Mouse (Mus musculus) T-helper 17 cell (primary cell): Measurements from ENCODE around the gene Csde1.

Source experiments
- in situ Hi-C, 2 experiments: fragments of 300-600 bp; cut with MboI, MseI; formaldehyde crosslinking; loops; 1 replicate in 1 of 2; 2 replicates in 1 of 2; pipeline ENCODE4 v1.15.1; 2025; ENCODE audit warnings: high pct_unique_total_duplicates in 2 of 2

Csde1 gene

DNA sequence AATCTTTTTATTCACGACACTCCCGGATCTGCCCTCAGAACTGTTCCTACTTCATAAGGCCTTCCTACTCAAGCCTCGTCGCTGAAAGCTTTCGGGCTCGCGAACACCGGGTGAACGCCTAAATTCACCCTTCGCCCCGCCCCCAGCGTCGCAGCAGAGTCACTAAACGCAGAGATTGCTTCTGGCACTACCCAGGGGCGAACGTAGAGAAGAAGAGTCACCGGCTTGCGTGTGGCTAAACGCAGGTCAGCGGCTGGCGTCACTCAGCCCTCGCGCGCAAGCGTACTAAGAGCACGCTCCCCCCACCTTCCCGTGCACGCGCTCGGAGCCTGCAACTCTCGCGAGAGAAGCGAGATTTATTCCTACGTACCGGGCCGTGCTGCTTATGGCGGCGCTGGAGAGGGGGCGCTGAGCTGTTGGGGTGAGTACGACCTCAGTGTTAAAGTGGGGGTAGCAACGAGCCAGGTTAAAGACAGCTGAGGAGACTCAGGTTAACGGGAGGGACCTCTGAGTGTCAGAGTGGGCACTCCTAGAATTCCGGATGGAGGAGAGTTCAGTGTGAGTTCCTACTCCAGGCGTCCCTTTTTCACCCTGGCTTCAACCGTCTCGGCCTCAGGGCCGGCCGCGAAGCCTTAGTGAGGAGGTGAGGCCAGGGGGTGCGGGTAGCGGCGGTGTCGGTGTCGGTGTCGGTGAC lies at the start of gene Csde1:
TSS of gene Csde1 (plus strand) at position 178 of the 694 bp plus-strand sequence.
- in situ Hi-C loops: loop anchor here in 1 of 2 experiments (10.0 kb wide), 1 partner anchor 154 kb away; the partner anchor contains the start of gene Bcas2

DNA sequence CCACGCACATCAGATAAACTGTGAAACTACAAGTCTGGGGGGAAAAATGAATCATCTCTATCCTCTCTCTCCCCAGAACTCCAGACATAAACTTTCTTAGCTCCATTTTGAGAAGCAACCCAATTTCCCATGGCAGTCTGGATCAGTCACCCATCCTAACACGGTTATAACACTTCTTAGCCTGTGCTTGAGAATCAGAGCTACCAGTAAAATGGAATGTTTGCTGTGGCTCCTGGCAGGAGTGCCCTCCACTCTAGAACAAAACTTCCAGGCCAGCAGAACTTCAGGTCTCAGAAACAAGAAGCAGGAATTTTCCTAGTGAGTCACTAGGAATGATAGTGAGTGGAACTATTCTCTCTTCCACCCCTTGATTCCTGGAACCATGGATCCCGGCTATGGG lies 49.7 kb upstream of the Csde1 start:
- in situ Hi-C loops: no loop called here

DNA sequence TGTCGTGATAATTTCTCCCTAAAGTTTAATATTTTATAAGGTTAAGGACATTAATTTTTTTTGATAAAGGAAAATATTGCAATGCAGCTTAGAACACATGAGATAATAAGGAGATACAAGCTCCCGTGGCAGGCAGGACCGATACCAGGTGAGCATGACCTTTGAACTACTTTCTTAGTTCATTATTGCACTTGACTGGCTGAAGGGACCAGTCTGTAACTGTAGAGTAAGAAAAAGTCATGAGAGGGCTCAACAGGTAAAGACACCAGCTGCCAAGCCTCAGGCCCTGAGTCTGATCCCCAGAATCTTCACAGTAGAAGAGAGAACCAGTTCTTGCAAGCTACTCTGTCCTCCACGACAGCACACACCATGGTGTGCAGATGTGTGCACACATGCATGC lies 43.3 kb upstream of the Csde1 start:
- in situ Hi-C loops: no loop called here

DNA sequence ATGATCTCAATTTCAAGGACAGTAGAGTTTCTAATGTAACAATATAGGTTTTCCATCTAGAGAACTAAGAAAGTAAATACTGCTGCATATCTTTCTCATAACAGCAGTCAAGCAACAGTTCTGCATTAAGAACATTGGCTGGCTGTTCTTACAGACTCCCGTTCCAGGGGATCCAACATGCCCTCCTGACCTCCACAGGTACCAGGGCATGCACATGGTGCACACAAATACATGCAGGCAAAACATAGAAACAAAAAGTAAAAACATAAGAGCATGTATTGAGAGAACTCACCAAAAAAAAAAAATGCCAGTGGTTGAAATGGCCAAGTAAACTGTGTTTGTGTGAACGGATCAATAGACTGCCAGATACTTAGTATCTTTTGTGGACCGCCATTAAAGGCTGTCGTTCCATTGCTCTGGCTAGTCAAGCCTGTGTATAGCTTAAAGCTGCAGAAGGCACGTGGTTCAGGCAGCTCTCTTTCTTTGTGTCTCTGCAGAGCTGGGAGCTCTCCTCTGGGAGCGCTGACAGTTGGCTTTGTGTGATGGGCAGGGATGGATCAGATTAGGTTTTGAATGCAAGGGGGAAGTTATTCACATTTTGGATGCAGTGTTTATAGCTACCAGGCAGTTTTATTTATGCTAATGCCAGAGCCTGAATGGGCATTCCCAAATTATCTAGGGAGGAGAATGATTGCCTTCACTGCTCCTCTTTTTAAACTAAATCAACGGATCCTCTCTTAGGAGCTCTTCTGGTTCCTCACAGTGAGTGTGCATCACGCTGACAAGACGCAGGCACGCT lies 40.5 kb upstream of the Csde1 start:
- in situ Hi-C loops: no loop called here

- in situ Hi-C loops: no loop called here
Measured at GRCm38 (mm10) chr3:102980349-102980736, 39.9 kb upstream of the Csde1 start.

GRCm38 (mm10) chr3:102991041-102991440 lies 29.2 kb upstream of the Csde1 start:
- in situ Hi-C loops: loop anchor here in 1 of 2 experiments (10.0 kb wide), 1 partner anchor 286 kb away; no protein-coding TSS in a partner anchor

DNA sequence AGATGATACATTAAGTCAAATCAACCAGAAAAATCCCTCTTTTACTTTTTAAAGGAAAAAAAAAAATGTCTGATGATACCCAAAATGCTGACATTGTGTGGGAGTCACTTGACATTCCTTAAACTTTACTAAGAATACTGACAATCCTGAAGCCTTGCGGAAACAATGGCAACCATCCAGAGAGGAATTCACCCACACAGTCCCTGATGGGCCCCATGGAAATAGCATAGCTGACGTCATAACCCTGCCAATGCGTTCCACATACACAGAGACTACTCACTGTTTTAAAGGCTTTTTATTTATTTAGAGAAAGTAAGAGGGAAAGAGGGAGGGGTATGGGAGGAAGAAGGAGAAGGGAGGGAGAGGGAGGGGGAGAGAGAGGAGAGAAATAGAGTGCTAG lies 27.3 kb upstream of the Csde1 start:
- in situ Hi-C loops: loop anchor here in 1 of 2 experiments (10.0 kb wide), 1 partner anchor 288 kb away; no protein-coding TSS in a partner anchor

DNA sequence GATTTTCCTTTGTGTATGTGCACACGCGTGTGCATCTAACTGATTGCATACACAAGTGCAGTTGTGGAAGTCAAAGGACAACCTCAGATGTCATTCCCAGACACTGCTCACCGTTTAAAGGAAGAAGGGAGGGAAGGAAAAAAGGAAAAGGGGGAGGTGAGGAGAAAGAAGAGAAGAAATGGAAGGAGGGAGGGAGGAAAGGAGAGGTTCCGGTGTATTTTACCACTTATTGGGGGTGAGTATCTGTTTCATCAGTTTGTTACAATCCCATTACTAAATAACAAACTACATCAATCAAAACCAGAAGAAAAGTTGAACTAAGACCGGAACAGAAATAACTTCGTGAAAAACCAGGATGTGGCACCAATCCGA lies 25.0 kb upstream of the Csde1 start:
- in situ Hi-C loops: loop anchor here in 1 of 2 experiments (10.0 kb wide), 1 partner anchor 290 kb away; no protein-coding TSS in a partner anchor

GRCm38 (mm10) chr3:102995605-102996321 lies 24.5 kb upstream of the Csde1 start, which contains the start of gene Sike1:
Gene Sike1, plus strand, starts transcription at chr3:102995708.
- in situ Hi-C loops: loop anchor here in 1 of 2 experiments (10.0 kb wide), 1 partner anchor 291 kb away; no protein-coding TSS in a partner anchor

DNA sequence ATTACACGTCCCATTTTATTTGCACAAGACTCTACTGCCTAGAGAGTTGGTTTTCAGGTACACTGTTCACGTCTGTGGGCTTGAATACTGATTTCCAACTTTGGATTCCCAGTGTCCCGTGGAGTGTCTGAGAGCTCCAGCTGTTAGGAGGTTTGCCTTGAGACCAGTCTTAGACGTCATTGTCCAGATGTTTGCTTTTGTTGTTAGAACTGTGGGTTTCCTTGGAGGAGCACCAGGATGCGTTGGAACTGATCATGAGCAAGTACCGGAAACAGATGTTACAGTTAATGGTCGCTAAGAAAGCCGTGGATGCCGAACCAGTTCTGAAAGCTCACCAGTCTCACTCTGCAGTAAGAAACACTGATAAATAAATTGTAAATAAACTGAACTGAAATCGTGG lies 23.2 kb upstream of the Csde1 start:
- in situ Hi-C loops: loop anchor here in 1 of 2 experiments (10.0 kb wide), 1 partner anchor 292 kb away; no protein-coding TSS in a partner anchor

DNA sequence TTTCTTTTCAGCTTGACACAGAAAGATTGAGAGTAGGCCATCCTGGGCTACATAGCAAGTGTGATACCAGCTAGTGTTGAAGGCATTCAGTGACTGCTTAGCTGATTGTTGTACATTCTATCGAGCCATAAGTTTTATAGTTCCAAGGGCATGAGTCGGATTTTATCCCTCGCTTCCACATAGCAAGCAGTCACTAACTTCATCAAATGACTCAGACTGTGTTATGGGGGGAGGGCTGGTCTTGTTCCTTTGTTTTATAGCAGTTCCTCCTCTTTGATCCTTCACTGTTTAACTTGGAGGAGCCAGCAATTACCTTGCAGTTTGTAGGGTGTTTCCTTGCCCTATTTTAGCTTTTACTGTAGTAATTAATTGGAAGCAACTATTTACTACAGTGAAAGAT lies 22.6 kb upstream of the Csde1 start:
- in situ Hi-C loops: loop anchor here in 1 of 2 experiments (10.0 kb wide), 1 partner anchor 293 kb away; no protein-coding TSS in a partner anchor

DNA sequence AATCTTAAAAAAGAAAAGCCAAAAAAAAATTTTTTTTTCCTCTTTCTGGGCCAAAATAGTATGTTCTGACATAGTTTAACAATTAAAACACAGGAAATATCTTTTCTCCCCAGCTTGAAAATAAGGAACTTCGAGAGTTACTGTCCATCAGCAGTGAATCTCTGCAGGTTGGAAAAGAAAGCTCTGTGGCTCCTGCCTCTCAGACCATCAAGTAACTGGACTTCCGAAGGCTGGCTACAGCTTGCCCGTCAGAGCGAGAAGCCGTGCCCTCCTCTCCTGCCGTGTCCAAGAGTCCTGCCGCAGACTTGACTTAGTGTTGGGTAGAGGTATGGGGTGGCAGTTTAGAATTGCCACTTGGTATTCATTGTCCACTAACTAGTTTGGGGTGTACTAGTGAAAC lies 18.6 kb upstream of the Csde1 start:
- in situ Hi-C loops: no loop called here

DNA sequence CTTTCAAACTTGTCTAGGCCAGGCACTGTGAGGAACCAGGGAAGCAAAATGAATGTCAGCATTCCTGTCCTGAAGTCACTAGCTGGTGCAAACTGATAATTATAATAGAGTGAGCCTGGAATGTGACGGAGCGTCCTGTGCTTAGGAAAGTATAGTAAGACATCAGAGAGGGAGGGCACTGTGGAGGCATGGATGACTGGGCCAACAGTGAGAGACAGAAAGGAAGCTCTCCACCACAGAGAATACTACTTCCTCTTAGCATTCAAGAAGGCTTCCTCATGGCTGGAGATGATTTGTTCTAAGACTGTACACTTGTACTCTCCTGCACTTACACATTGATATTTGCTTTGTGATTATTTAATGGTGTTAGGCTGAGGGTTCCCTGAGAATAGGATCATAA lies 2.9 kb upstream of the Csde1 start:
- in situ Hi-C loops: loop anchor here in 1 of 2 experiments (10.0 kb wide), 1 partner anchor 303 kb away; no protein-coding TSS in a partner anchor

GRCm38 (mm10) chr3:103019462-103019861 lies 764 bp upstream of the Csde1 start:
- in situ Hi-C loops: loop anchor here in 1 of 2 experiments (10.0 kb wide), 1 partner anchor 305 kb away; no protein-coding TSS in a partner anchor

DNA sequence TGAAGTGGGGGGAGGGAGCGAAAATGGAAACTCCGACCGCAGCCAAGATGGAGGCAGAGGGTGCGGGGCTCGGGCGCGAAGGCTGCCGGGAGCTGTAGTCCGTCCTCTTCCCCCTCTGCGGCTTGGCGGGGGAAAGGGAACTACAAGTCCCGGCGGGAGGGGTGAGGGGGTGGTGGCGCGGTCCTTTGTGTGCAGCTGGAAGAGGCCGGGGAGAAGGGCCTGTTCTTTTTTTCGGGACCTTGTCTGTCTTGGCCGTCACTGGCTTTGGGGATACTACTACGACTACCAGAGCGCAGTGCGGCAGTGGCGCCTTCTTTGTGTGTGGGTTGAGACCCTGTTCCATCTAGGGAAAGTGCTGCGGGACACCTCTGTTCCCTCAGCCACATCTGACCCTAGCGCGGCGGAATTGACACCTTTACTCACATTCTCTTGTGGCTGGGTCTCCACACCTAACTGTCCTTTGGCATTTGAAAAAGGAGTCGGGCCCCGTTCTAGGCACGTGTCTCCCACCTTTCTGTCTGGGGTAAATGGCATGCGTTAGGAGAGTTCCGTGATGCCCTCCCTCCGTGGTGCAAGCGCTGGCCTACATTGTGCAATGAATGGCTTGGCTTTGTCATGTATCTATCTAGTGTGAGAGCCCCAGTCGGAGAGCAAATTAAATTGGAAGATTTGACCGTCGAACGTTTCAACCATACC lies 865 bp downstream of the Csde1 start:
- in situ Hi-C loops: loop anchor here in 1 of 2 experiments (10.0 kb wide), 1 partner anchor 154 kb away; the partner anchor contains the start of gene Bcas2

DNA sequence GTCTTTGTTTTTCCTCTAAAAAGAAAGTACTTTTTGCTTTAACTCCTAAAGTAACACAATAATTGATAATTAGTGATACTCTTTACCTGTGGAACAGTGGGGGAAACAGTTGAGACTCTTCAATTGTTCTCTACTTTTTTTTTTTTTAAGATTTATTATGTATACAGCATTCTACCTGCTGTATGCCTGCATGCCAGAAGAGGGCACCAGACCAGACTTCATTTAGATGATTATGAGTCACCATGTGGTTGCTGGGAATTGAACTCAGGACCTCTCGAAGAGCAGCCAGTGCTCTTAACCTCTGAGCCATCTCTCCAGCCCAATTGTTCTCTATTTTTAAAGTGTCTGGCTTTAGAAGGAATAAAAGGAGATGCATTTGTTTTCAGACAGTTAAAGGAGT lies 5.9 kb downstream of the Csde1 start:
- in situ Hi-C loops: loop anchor here (10.0 to 25.0 kb wide), 2 partner anchors 149 to 1439 kb away; partner anchors contain the start of gene Bcas2 (in 1 of the 2)

DNA sequence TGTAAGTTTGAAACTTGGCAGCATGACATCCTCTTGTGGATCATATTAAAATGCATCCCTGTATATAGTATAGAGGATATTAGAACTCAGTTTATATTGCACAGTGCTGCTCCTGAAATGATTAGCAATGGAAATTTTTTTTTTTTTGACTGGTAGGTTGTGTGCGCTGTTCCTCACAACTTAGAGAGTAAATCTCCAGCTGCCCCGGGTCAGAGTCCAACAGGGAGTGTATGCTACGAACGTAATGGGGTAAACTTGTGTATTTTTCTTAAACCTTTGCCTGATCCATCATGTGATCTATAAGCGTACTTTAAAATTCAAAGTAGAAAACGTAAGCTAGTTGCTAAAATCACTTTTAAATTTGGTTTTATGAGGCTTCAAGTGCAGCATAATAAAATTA lies 20.1 kb downstream of the Csde1 start:
- in situ Hi-C loops: loop anchor here in 1 of 2 experiments (25.0 kb wide), 1 partner anchor 1453 kb away; no protein-coding TSS in a partner anchor

DNA sequence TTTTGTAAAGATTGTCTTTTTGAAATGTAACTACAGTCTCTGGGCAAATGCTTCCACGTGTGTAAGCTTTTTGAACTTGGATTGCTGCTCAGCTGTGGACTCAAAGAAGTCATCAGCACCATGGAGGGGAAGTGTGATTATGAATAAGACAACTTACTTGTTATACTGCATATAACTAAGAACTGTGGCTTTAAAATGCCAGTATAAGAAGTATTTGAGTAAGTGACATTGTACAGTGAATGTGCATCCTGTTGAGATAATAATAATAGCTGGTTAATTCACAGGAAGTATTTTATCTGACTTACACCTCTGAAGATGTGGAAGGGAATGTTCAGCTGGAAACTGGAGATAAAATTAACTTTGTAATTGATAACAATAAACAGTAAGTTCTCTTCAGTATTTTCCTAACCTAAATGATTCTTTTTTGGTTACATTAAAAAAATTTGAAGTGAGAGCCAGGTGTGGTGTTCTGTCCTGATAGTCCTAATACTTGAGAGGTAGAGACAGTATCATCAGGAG lies 20.7 kb downstream of the Csde1 start:
- in situ Hi-C loops: loop anchor here in 1 of 2 experiments (25.0 kb wide), 1 partner anchor 1454 kb away; no protein-coding TSS in a partner anchor

DNA sequence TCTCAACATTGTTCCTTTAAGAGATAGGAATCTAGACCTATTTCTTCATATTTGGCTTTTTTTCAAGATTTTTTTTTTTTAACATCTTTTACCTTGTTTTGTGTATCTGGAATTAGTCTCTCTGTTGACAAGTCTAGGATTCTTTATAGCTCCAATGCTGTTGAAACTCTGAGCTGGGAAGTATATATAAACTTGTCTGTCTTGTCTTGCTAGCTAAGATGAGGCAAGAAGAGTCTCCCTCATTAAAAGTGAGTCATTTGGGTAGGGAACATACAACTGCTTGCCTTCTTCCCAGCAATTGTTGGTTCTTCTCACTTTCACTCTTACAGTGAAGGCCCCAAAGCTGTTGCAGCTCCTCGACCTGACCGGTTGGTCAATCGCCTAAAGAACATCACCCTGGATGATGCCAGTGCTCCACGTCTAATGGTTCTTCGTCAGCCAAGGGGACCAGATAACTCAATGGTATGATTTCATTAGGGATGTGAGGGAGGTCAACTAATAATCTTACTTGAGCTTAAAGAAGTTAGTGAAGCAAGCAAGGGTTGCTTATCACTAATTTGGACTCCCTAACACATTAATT lies 35.9 kb downstream of the Csde1 start:
- in situ Hi-C loops: no loop called here

DNA sequence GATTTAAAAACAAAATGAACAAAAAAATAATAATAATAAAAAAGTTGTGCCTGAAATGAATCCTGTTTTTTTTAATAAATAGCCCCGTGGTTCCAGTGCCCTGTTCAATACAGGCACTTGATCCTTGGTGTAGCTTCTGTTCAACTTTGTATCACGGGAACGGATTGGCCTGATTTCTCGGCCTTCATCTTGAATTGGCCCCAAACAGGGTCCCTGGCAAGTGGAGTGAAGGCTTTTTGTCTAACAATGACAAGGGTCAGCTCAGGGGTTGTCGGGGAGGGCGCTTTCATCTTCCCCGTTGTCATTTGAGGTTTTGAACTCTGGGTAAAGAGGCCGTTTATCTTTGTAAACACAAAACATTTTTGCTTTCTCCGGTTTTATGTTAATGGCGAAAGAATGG lies 37.5 kb downstream of the Csde1 start:
- in situ Hi-C loops: no loop called here
